Mouse (Mus musculus) frontal cortex, postnatal 25 days (tissue): ENCODE results near the gene Narf.

Source experiments
- DNase-seq, 2 experiments: peaks; one replicate each; pipeline ENCODE4 v3.0.0; 2022; ENCODE audit warnings: low spot score in 2 of 2

Narf gene

GRCm38 (mm10) chr11:121236564-121237344 is at the start of gene Narf:
Gene Narf, plus strand, starts transcription at chr11:121237253.
- DNase-seq = peak; percentile 95 to 98

DNA sequence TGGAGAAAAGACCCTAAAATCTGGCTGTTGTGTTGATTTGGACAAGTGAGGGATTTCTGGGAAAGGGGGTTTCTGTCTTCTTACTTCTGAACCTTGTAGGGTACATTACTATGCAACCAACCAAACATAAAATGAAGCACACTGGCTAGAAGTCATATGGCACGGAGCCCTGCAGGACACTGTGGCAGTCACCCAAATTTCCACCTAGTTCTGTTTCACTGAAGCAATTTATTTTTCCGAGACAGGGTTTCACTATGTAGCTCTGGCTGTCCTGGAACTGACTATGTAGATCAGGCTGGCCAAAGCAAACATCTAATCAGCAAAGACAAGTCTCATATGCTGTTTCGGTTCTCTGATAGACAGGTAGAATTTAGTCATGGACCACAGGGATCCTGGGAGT is 47.4 kb upstream of the Narf start:
- DNase-seq = no peak

DNA sequence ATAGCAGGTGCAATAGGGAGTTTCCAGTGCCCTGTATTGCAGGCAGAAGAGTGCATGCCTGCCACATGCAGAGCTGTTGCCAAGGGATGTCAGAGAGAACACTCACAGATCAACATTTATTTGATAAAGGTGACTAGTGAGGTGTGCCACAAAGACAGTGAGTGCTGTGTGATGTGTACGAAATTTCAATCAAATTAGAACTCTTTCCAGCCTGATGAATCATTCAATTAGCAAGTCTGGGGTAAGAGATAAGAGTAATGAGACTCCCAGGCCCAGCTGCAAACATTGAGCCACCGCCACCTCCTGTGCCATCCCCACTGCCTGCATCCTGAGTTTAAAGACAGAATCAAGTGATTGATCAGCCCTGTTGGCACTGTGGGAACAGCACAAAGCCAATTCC is 44.3 kb upstream of the Narf start:
- no peak for DNase-seq

- DNase-seq = no peak
These were observed 43.6 kb upstream of the Narf start for GRCm38 (mm10) chr11:121193415-121193814.

DNA sequence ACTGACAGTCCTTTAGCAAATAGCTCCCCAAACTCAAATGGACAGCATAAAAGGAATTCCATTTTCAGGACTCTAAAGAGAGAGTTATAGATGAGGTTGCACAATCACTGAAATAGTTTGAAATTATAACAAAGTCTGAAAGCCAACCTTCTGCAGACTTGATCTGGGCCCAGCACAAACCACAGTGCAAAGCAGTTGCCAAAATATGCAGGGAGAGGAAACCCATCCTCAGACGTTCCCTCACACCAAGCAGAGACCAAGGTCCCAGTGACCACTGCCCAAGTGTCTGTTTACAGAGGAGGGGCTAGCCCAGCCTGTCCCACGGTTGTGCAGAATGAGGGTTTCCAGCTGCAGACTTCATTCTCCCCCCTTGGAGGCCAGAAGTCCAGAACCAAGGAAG is 38.4 kb upstream of the Narf start:
- DNase-seq = no peak

- no peak for DNase-seq
These were observed 37.2 kb upstream of the Narf start for GRCm38 (mm10) chr11:121199851-121200250.

DNA sequence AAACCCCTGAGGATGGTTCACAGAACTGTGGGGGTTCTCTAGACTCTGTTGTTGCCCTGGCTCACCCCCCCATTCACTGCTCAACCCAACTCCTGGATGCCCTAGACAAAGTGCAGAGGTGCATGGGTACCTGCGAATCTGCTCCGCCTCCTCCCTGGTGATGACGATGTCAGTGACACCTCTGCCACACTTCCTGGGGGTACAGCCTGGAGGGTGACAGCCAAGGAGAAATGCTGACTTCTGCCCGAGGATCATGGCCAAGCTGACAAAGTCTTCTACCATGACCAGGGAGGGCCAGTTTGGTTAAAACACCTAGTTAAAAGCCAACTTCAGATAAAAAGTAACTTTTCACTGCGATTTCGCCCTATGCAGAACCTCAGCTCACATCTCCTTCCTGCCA is 36.3 kb upstream of the Narf start:
- no peak for DNase-seq

GRCm38 (mm10) chr11:121201436-121202198 is 35.4 kb upstream of the Narf start:
- DNase-seq = no peak

DNA sequence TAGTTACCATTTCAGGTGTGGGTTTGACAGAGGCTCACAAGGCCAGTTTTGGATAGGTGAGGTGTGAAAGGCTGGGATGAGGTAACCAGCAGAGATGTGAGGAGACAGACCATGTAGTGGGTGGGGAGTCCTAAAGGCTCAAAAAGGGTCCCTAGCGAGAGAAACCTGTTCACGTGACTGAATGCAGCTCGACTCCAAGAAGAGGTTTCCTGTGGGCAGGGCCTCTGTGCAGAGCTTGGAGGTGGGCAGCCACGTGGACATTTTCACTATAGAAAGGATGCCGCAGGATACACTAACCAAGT is 33.2 kb upstream of the Narf start:
- DNase-seq = no peak

DNA sequence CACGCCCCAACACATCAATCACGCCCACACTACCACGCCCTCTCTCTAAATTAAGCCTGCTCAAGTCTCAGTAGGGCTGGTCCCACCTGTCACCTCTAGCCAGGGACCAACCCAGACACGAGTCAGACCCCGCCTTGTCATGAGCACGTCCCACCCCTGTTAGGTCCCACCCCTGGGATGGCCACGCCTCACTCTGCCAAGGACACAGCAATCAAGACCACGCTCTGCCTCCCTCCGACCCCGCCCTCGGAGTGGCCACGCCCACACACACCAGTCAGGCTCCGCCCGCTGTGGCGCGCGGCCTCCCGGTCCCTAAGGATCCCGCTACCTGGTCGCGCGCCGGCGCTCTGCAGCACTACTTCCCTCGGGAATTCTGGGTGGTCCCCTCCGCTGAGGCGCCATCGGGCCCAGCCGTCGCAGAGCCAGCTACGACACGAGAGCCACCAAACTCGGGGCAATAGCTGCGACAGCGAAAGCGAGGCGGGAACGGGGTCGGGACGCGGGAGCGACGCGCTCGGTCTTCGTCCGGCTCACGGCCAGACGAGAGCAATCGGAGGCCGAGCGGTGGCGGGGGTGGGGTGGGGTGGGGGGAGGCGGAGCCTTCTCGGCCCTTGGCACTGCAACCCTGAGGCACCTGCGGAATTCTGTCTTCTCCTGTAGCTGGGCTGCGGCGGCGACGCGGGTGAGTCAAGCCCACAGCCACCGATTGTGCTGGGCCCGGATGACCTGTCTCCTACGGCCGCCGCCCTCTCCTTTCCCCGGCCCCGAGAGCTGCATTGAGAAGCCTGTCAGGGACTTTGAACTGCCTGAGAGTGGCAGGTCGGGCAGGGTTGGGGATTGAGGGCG is 32.7 kb upstream of the Narf start, which contains the start of the genes Hexdc and Ogfod3:
Gene Hexdc (plus strand): TSS at position 273 of the 846 bp plus-strand sequence.
Gene Ogfod3 (minus strand): TSS at position 551 of the 846 bp plus-strand sequence.
- DNase-seq = peak; percentile 70 to 83

GRCm38 (mm10) chr11:121216831-121217230 is 20.2 kb upstream of the Narf start:
- no peak for DNase-seq

- no peak for DNase-seq
These were observed 17.3 kb upstream of the Narf start for GRCm38 (mm10) chr11:121219776-121220175.

DNA sequence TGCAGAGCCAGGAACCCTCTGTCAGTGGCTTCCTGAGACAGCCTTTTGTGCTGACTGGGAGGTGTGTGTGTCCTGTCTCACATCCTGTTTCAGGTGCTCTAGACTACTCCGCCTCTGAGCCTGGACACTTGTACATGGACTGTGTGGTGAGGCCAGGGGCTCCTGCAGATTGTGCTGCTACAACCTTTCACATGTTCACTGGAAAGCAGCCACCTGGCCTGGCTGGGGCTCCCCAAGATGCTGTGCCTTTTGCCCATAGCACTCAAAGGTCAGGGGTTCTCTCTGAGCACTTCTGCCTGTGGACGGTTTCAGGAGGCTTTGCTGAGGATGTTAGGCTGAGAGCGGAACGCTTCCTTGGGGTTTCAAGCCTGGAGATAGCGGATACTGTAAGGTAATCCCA is 16.3 kb upstream of the Narf start:
- DNase-seq = no peak

DNA sequence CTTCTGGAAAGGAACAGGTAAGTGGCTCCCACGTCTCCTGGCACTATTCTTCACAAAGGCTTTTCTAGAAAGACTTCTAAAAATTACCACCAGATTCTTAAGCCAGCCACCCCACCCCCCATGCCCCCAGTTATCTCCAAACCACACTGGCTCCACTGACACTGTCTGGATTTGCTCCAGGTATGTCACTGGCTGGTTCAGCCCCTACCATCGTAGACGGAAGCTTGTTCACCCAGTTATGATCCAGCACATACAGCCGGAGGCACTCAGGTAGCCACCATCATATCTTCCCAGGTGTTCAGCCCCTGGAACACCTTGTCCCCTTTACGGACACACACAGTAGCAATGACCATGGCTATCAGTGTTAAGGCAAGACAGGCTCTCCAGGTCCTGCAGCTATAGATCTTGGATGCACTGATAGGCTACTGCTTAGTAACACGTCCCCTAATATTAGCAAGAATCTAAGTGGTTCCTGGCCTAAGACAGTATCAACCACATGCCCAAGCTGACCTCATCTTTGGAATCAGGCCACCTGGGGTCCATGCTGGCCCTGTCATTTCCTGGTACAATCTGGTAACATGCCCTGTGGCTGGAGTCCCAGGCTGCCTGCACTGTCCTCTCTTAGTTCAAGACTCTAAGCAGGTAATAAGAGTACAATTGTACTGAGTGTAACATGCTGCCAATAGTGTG is 15.6 kb upstream of the Narf start:
- DNase-seq = no peak

- DNase-seq = no peak
These were observed 8.7 kb upstream of the Narf start for GRCm38 (mm10) chr11:121228129-121229017.

DNA sequence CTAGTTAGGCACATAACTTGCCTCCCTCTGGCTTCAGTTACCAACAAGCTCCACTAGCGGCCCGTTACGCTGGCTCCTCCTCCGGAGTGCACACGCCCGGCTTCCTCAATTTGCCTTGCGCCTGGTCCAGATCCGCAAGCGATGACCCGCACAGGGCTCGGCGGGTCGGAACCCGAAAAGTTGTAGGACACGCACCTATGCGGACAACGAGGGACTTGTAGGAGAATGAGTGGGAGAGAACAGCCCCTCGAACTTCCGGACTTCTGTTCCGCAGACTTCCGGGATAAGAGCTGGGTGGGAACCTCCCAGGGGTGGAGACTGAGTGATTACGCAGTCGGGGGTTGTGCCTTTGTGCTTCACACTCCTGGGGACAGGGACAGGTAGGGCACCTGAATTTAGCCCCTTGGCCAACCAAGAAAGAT is 8.0 kb upstream of the Narf start, which contains the start of gene Cybc1:
Gene Cybc1 (minus strand): TSS at position 305 of the 422 bp plus-strand sequence.
- DNase-seq = peak; percentile 47 to 49

DNA sequence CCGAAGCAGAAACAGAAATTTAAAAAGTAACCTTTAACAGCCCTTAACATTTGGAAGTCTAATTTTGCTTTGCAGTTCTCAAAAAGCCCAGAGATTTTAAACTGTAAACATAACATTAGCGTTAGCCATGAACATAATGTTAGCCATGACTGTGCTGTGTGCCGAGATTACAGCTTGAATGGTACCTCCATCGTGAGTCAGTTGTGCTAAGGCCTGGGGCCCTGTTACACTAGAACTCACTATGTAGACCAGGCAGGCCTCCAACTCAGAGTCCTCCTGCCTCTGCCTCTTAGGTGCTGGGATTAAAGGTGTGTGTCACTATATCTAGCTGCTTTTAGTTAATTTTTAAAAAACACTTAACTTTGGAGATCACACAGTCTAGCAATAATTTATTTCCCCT is 5.9 kb upstream of the Narf start:
- no peak for DNase-seq

- no peak for DNase-seq
These were observed 5.3 kb upstream of the Narf start for GRCm38 (mm10) chr11:121231628-121232291.

GRCm38 (mm10) chr11:121232706-121233105 is 4.3 kb upstream of the Narf start:
- DNase-seq = no peak
